Mouse (Mus musculus) lung, embryonic 16.5 days (tissue): ENCODE data around the gene Tbl1x. TPM values are rescaled to one million over a fixed set of nuclear protein-coding genes. Genes with fewer than 3 reads are reported as not detected.

Source experiments
- ATAC-seq: fragments of 200-750 bp; cut with Nextera tagmentation; 2 replicates; pipeline ENCODE4 v1.8.0; 2017; ENCODE audit warnings: low read depth, mild to moderate bottlenecking, moderate library complexity
- H3K27ac ChIP-seq: fragments of 300-500 bp; sonication (generic); 2 replicates; pipeline ENCODE4 v1.5.1; 2014; ENCODE audit warnings: mild to moderate bottlenecking, control low read depth, low read length
- H3K27me3 ChIP-seq: fragments of 300-500 bp; sonication (generic); 2 replicates; pipeline ENCODE4 v1.6.1; 2014; ENCODE audit warnings: low read depth, low read length, mixed read lengths; ENCODE audit not compliant: control insufficient read depth, insufficient read depth
- H3K36me3 ChIP-seq: fragments of 300-500 bp; sonication (generic); 2 replicates; pipeline ENCODE4 v1.6.1; 2014; ENCODE audit warnings: low read length; ENCODE audit not compliant: control insufficient read depth, insufficient read depth
- H3K4me1 ChIP-seq: fragments of 300-500 bp; sonication (generic); replicated peaks from 2 replicates; pipeline ENCODE4 v1.6.1; 2014; ENCODE audit warnings: low read length, mixed read lengths; ENCODE audit not compliant: control insufficient read depth, insufficient read depth
- H3K4me2 ChIP-seq: fragments of 300-500 bp; sonication (generic); 2 replicates; pipeline ENCODE4 v1.6.1; 2014; ENCODE audit warnings: low read depth, low read length, control low read depth
- H3K4me3 ChIP-seq: fragments of 300-500 bp; sonication (generic); 2 replicates; pipeline ENCODE4 v1.5.1; 2014; ENCODE audit warnings: mild to moderate bottlenecking, low read length, control low read depth
- H3K9ac ChIP-seq: fragments of 300-500 bp; sonication (generic); 2 replicates; pipeline ENCODE4 v1.6.1; 2014; ENCODE audit warnings: low read length, control low read depth
- H3K9me3 ChIP-seq: fragments of 300-500 bp; sonication (generic); 2 replicates; pipeline ENCODE4 v1.6.1; 2016; ENCODE audit warnings: low read length; ENCODE audit not compliant: control insufficient read depth
- WGBS: fragments of 180-500 bp; shearing (Covaris S2); extraction: QIAGEN DNeasy Blood & Tissue Kit; methylation state at CpG from one replicate; pipeline ENCODE4 v1.1.7; 2014; 5-methylcytosine and 5-hydroxymethylcytosine counted together
- polyA plus RNA-seq: library from polyadenylated mRNA; unstranded; fragments of >200 nt; fragmentation: Nextera tagmentation; extraction: Ambion mirVana; gene quantifications from 2 replicates; pipeline ENCODE4 v1.2.1, GENCODE M21; 2015

Tbl1x gene
- polyA plus RNA-seq, 1 experiment from 2014 or later: 68.0 TPM

DNA sequence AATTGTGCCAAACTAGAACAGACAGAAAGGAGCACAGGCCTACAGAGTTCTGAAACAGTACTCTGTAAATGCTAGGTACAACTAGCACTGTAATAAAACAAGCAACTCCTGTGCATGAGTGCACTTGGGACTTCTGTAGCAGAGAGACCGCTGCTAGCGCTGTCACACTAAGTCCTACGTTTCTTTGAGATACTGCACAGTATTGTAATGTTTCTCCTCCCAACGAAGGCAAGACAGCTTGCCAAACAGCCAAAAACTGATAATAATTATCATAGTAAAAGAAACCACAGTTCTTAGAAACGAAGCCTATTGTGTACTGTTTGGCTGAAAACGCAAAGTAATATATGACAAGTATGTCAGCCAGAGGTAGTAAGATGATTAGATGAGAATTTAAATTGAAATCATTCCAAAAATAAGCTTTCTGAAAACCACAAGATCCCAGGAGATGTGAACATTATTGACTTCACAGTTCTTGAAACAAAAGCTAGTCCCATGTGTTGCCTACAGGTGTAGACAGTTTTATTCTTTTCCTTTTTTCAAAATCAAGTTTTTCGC lies 83.9 kb downstream of the Tbl1x start:
- H3K9ac ChIP-seq: no peak overlapping the region
- ATAC-seq: no peak
- H3K36me3 ChIP-seq: no peaks in the 10 kb centered on the region
- no peaks in the 10 kb centered on the region for H3K27me3 ChIP-seq
- H3K4me3 ChIP-seq: no peak overlapping the region
- H3K4me2 ChIP-seq: no peak overlapping the region
- no peaks in the 10 kb centered on the region for H3K9me3 ChIP-seq
- H3K27ac ChIP-seq: no peak overlapping the region
- 68% methylated on average over 7 of the region's 7 CpGs for WGBS
- H3K4me1 ChIP-seq: no peaks in the 10 kb centered on the region; the same call in 1 of the 2 replicates

DNA sequence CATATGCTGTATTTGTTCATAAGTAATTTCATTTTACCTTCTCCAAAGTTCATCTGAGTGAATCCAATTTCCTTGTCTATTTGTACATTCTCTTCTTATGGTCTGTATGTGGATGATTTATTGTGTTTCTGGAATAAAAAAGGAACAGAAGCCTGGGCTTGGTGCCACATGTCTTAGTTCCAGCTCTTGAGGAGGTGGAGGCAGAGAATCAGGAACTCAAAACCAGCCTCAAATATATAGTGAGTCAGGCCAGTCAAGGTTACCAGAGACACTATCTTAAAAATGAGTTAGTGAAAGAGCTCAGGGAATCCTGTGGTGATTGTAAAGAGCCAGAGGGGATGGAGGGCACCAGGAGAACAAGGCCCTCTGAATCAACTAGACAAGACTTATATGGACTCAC lies 86.9 kb downstream of the Tbl1x start:
- ATAC-seq: no peak
- no peak overlapping the region for H3K9ac ChIP-seq
- H3K9me3 ChIP-seq: no peaks in the 10 kb centered on the region
- H3K4me2 ChIP-seq: no peak overlapping the region
- H3K4me1 ChIP-seq: no peaks in the 10 kb centered on the region; the same call in 1 of the 2 replicates
- no peaks in the 10 kb centered on the region for H3K27me3 ChIP-seq
- H3K36me3 ChIP-seq: no peaks in the 10 kb centered on the region
- H3K4me3 ChIP-seq: no peak overlapping the region
- H3K27ac ChIP-seq: no peak overlapping the region

DNA sequence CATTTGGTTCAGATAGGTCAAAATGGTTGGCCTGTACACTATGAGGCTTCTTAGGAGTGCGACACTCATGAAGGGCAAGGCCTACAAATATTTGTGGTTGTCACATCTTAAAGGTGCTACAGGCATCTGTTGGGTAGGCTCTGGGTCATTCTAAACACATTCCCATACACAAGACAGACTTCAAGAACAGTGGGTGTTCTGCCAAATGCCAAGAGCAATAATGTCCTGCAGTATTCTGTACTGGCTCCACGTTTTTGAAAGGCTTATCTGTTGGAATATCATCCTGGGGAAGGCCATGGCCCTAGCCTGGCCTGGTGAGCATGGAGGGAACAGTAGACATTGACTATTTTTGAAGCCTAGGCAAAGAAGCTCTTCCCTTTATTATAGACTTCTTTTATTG lies 87.9 kb downstream of the Tbl1x start:
- H3K4me1 ChIP-seq: no peaks in the 10 kb centered on the region; the same call in 1 of the 2 replicates
- H3K4me2 ChIP-seq: no peak overlapping the region
- no peak overlapping the region for H3K27ac ChIP-seq
- H3K27me3 ChIP-seq: no peaks in the 10 kb centered on the region
- ATAC-seq: no peak
- no peak overlapping the region for H3K9ac ChIP-seq
- H3K36me3 ChIP-seq: no peaks in the 10 kb centered on the region
- WGBS: 62% methylated on average over 2 of the region's 2 CpGs
- H3K9me3 ChIP-seq: no peaks in the 10 kb centered on the region
- no peak overlapping the region for H3K4me3 ChIP-seq

DNA sequence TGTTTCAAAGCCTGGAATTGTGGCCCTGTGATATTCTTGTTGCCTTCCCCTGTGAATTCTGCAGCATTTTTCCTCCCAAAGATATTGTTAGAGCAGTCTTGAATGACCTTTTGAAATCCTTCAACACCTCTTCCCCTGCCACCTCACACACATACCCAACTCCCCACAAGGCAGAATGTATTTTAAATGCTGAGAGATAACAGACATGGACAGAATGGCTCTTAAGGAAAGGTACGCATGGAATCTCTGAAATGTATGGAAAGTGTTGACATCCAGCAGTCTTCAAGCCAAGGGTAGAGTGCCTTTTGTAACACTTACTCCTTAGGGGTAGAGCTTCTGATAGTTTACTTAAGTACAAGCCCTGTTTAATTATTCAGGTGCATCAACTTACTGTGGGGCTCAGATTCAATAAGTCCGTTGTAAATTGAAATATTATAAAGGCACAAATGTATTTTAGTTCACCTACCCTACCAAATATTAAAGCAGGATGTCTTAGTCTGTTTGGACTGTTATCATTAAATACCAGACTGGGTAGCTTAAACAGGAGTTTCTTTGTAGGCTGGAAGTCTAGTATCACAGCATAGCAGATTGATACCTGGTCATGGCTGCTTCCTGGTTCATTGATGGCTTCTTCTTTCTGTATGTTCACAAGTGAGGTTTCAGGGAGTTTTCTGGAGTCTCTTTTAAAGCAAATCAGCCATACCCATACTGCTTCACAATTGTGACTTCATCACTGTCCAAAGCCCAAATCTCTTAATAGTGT lies 92.9 kb downstream of the Tbl1x start:
- Histone ChIP-seq H3K4me1 (no peaks in the 10 kb centered on the region), H3K4me3 (no peak overlapping the region), H3K27me3 (no peaks in the 10 kb centered on the region), H3K4me2 (no peak overlapping the region), H3K27ac (no peak overlapping the region), H3K36me3 (no peaks in the 10 kb centered on the region), H3K9ac (no peak overlapping the region), H3K9me3 (no peaks in the 10 kb centered on the region)
- no peak for ATAC-seq
- 64% methylated on average over 2 of the region's 2 CpGs for WGBS

DNA sequence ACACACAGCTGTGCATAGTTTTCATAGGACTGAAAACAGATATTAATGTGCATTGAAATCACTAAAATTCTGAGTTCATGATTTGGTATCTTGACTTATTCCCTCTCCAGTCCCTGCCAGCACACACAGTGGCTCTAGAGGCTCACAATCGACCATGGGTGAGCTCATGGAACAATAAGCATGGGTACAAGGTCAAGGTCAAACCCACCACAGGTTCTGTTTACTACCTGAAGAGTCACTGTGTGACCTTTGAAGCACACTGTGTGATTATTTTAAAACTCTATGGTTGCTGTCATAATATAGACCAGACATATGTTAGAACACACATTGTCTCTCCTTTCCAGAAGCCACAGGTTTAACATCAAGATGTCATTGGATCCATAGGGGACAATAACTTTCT lies 96.7 kb downstream of the Tbl1x start:
- no peak for ATAC-seq
- Histone ChIP-seq H3K27me3 (no peaks in the 10 kb centered on the region), H3K9ac (no peak overlapping the region), H3K4me3 (no peak overlapping the region), H3K36me3 (no peaks in the 10 kb centered on the region), H3K27ac (no peak overlapping the region), H3K4me2 (no peak overlapping the region), H3K9me3 (no peaks in the 10 kb centered on the region), H3K4me1 (no peaks in the 10 kb centered on the region)
- WGBS: 23% methylated on average over 1 of the region's 1 CpGs

DNA sequence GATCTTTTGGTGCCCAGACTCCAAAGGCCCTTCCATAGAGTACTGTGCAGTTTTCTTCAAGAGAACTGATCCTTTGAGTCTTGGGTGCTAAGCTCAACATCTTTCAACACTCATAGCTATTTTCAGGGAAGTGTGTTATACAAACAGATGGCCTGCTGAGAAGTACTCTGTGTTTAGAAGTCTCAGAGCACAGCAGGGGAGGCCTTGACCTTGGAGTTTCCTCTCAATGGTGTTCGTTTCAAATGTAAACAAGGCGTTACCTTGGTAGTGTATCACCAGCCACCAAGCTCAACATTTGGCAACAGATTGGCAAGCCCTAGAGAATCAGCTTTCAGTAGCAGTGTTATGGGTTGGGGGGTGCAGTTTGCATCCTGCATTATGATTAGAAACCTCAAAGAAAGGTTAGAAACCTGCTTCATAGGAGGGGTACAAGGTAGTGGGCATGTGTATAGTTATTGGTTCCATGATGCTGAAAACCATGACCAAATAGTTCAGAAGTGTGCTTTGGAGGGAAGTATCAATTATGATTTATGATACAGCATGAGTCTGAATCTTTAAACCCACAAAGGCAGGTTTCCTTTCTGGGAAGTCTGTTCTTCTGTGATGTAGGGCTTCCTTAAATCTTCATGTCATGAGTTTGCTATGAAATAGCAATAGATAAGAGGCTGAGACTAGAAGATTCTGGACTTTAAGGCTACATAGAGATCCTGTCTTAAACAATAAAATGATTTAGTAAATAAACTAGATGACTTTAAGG lies 98.3 kb downstream of the Tbl1x start:
- 33% methylated on average over 2 of the region's 2 CpGs for WGBS
- no peak overlapping the region for H3K9ac ChIP-seq
- H3K36me3 ChIP-seq: no peaks in the 10 kb centered on the region
- no peaks in the 10 kb centered on the region for H3K9me3 ChIP-seq
- H3K27ac ChIP-seq: no peak overlapping the region
- H3K27me3 ChIP-seq: no peaks in the 10 kb centered on the region
- no peak overlapping the region for H3K4me3 ChIP-seq
- ATAC-seq: no peak
- no peak overlapping the region for H3K4me2 ChIP-seq
- no peaks in the 10 kb centered on the region for H3K4me1 ChIP-seq

DNA sequence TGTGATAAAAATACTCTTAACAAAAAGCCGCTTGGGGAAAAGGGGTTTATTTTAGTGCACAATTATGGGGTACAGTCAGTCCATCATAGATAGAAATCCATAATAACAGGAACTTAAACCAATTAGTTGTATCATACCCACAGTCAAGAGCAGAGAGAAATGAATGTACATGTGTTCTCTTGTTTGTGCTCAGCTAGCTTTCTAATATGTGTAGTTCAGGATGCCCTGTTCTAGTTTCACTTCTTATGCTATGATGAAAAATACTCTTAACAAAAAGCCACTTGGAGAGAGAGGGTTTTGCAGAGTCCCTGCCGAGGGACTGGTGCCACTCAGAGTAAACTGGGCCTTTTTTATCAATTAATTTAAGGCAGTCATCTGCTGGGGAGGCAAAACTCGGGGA lies 101.1 kb downstream of the Tbl1x start:
- 68% methylated on average over 3 of the region's 3 CpGs for WGBS
- Histone ChIP-seq H3K36me3 (no peaks in the 10 kb centered on the region), H3K9me3 (no peaks in the 10 kb centered on the region), H3K4me1 (peaks cover 6% of the 10 kb centered on the region; the same call in 1 of the 2 replicates), H3K4me2 (no peak overlapping the region), H3K4me3 (no peak overlapping the region), H3K9ac (no peak overlapping the region), H3K27me3 (no peaks in the 10 kb centered on the region), H3K27ac (no peak overlapping the region)
- ATAC-seq: no peak

DNA sequence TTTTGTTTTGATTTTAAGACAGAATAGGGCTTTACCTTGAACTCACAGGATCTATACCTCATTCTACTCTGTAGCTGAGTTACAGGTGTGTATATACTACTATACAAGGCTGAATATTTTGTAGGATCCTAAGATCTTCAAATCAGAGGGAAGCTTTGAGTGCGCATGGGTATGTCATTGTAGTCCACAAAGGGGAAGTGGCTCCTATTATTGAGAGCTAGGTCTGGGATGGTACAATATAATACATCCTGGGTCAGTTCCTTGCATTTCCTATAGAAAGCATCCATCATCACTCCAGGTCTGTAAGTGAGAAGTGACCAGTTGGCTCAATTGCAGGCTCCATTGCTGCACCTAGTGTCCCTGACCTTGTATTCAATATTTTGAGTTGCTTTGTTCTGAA lies 102.2 kb downstream of the Tbl1x start:
- H3K27me3 ChIP-seq: no peaks in the 10 kb centered on the region

DNA sequence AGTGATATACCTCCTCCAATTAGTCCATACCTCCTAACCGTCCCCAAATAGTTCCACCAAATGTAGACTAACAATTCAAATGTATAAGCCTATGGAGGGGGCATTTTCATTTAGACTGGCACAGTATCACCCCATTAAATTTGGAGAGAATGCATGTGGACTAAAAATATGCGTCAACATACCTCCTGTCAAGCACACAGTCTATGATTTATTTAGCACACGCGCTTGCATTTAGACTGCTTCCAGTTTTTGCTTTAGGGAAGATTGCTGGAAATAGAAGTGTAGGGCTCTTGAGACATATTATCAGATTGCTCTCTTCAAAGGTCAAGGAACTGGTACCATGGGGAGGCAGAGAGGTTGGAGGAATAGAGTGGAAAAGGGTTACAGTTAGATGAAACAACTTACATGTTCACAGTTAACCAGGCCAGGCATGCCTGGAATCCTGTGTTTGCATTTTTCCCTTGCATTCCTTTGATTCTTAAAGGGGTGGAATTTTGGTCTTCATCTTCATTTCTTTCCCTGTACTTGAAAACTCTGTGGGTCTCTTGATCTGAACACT lies 105.0 kb downstream of the Tbl1x start:
- 42% methylated on average over 4 of the region's 4 CpGs for WGBS
- no peaks in the 10 kb centered on the region for H3K36me3 ChIP-seq
- peaks cover 6% of the 10 kb centered on the region; the same call in 1 of the 2 replicates for H3K4me1 ChIP-seq
- no peak overlapping the region for H3K9ac ChIP-seq
- ATAC-seq: 0 out of 2 replicates have a peak, but pooled peaks have one; percentile 45
- no peak overlapping the region for H3K4me2 ChIP-seq
- H3K27me3 ChIP-seq: no peaks in the 10 kb centered on the region
- H3K4me3 ChIP-seq: no peak overlapping the region
- no peaks in the 10 kb centered on the region for H3K9me3 ChIP-seq
- H3K27ac ChIP-seq: no peak overlapping the region

More for the DNA sequence above, 102.2 kb downstream of the Tbl1x start:
- peaks cover 6% of the 10 kb centered on the region; the same call in 1 of the 2 replicates for H3K4me1 ChIP-seq
- WGBS: 88% methylated on average over 1 of the region's 1 CpGs
- H3K9ac ChIP-seq: no peak overlapping the region
- H3K27ac ChIP-seq: no peak overlapping the region
- H3K4me2 ChIP-seq: no peak overlapping the region
- H3K36me3 ChIP-seq: no peaks in the 10 kb centered on the region
- no peaks in the 10 kb centered on the region for H3K9me3 ChIP-seq
- no peak overlapping the region for H3K4me3 ChIP-seq
- ATAC-seq: no peak
